Mouse (Mus musculus): Measurements from ENCODE around the gene Bloc1s4. TPM values are rescaled to one million over a fixed set of nuclear protein-coding genes. Genes with fewer than 3 reads are reported as not detected.

The Bloc1s4 gene
- polyA plus RNA-seq, 1 experiment from 2014 or later = 23.3 TPM

DNA sequence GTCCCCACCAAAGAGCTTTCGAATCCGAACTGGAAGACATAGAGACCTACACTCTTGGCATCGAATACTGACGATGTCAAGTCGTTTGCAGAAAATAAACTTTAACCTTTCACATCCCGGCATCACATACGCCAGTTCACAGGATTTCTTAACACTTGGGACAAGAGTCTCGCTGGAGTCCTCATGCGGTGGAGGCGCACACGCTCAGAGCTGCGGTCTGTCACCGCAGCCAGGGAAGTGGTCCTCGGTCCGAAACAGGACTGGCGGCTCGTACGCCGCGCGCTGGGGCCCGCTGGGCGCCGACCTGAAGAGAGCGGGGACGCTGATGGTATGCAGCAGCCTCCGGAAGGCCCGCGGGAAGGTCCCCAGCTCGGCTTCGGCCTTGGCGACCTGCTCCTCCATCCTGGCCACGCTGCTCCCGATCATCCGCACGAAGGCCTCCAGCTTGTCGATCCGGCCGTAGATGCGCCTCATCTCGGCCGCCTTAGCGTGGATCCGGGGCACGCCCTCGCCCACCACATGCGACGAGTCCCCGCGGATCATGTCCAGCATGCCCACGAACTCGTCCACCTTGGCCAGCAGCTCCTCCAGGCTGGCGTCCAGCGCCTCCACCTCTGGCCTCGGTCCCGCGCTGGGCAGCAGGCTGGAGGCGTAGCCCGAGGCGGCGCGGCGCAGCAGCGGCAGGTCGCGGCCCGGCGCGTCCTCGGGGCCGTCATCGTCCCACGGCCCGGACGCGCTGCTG, 485 bp downstream of the Bloc1s4 start:
- Histone ChIP-seq H3K27ac (ENCODE audit: low read depth, low read length) (no peak overlapping the region), H3K4me1 (ENCODE audit: control insufficient read depth, insufficient read depth, low read length) (peaks cover 12% of the 10 kb centered on the region), H3K4me3 (ENCODE audit: low read depth, low read length) (peak overlapping the region; percentile 99), H3K4me2 (peak overlapping the region; percentile 98), H3K9ac (ENCODE audit: low read length) (peak overlapping the region; percentile 71), H3K27me3 (ENCODE audit: control insufficient read depth, insufficient read depth, low read length) (no peaks in the 10 kb centered on the region), H3K9me3 (ENCODE audit: control insufficient read depth, low read length) (no peaks in the 10 kb centered on the region), H3K36me3 (ENCODE audit: control insufficient read depth, insufficient read depth, low read length) (no peaks in the 10 kb centered on the region)
- 3% methylated on average over 74 of the region's 76 CpGs for WGBS
- ATAC-seq (ENCODE audit: low FRiP score) (peak; percentile 80), DNase-seq (ENCODE audit: low spot score, missing footprints) (peak; percentile 83)

DNA sequence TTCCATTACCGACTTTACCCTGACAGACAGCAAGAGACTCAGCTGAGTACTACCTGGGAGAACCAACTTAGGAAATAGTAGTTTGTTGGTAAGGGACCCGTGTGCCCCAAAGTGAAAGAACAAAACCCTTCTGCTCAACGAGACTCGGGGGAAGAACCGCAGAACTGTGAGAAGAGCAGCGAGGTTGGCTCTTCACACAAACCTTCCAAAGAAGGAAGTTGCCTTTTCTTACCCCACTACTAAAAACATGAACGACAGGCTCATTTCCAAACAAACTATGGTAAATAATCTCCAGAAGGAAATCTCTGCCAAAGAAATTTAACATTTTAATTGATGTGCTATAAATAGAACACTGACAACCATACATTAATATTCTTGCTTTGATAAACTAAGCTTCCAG, 1.4 kb downstream of the Bloc1s4 start:
- 87% methylated on average over 7 of the region's 7 CpGs for WGBS

DNA sequence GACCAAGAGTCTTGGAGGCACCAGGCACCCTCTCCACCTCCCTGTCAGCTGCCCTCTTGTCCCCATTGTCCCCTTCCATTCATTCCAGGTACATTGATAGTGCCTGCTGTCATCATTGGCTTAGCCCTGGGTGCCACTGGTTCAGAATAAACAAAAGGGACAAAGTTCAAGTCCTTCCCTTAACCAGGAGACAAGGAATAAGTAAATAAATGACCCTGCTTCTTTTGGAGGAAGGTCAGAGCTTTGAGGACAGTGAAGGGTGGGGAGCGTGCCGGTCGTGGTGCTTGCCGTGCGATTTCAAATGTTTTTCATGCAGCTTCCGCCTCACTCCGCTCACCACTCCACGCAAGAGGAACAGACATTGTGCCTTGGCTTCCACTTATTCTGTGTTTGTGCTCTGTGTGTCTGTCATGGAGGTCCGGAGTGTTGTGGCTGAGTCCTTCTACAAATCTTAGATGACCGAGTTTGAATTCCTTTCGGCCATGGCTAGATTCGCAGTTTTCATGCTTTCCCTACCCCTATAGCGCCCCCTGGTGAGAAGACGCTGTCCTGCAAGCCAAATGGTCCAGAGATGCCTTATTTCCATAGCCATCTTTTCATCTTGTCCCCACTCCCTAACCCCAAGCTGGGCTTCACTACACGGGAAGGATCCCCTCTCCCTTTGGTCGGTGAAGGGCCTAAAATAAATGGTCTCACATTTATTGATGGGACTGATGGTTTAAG, 6.2 kb downstream of the Bloc1s4 start:
- ATAC-seq (ENCODE audit: low FRiP score) (no peak), DNase-seq (ENCODE audit: low spot score, missing footprints) (peak; percentile 98)
- WGBS = 43% methylated on average over 16 of the region's 16 CpGs
- Histone ChIP-seq H3K9me3 (ENCODE audit: control insufficient read depth, low read length) (no peaks in the 10 kb centered on the region), H3K9ac (ENCODE audit: low read length) (no peak overlapping the region), H3K4me2 (no peak overlapping the region; the same call in 1 of the 2 replicates), H3K4me1 (ENCODE audit: control insufficient read depth, insufficient read depth, low read length) (peaks cover 5% of the 10 kb centered on the region; the same call in 1 of the 2 replicates), H3K27ac (ENCODE audit: low read depth, low read length) (no peak overlapping the region), H3K36me3 (ENCODE audit: control insufficient read depth, insufficient read depth, low read length) (no peaks in the 10 kb centered on the region), H3K4me3 (ENCODE audit: low read depth, low read length) (no peak overlapping the region), H3K27me3 (ENCODE audit: control insufficient read depth, insufficient read depth, low read length) (no peaks in the 10 kb centered on the region)

More for the DNA sequence above, 1.4 kb downstream of the Bloc1s4 start:
- DNase-seq (ENCODE audit: low spot score, missing footprints) = no peak
- no peak for ATAC-seq (ENCODE audit: low FRiP score)
- no peak overlapping the region for H3K9ac ChIP-seq (ENCODE audit: low read length)
- H3K27me3 ChIP-seq (ENCODE audit: control insufficient read depth, insufficient read depth, low read length) = no peaks in the 10 kb centered on the region
- no peaks in the 10 kb centered on the region for H3K9me3 ChIP-seq (ENCODE audit: control insufficient read depth, low read length)
- H3K27ac ChIP-seq (ENCODE audit: low read depth, low read length) = no peak overlapping the region
- peak overlapping the region; percentile 98 for H3K4me2 ChIP-seq
- H3K36me3 ChIP-seq (ENCODE audit: control insufficient read depth, insufficient read depth, low read length) = no peaks in the 10 kb centered on the region
- H3K4me3 ChIP-seq (ENCODE audit: low read depth, low read length) = 0 out of 2 replicates have a peak overlapping the region, but pooled peaks have one; percentile 99
- peaks cover 12% of the 10 kb centered on the region for H3K4me1 ChIP-seq (ENCODE audit: control insufficient read depth, insufficient read depth, low read length)

DNA sequence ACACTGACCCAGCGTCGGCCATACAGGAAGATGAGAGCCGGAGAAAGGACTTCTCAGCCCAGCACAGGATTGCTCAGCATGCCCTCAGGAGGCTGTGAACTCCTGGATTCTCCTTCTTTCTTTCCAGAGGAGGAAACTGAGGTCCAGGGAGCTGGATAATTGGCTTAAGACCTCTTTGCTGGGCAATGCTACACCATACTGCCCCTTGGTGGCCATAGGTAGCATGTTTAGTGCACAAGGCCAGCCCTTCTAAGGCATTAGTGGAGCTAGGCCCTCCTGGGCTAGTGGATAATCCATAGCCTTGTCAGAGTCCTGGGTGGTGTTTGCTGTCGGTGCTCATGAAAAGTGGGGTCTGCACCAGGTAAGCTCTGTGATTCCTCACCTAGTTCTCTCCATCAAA, 8.6 kb downstream of the Bloc1s4 start:
- WGBS = 49% methylated on average over 4 of the region's 4 CpGs
- no peaks in the 10 kb centered on the region for H3K9me3 ChIP-seq (ENCODE audit: control insufficient read depth, low read length)
- H3K27me3 ChIP-seq (ENCODE audit: control insufficient read depth, insufficient read depth, low read length) = no peaks in the 10 kb centered on the region
- no peak overlapping the region for H3K4me3 ChIP-seq (ENCODE audit: low read depth, low read length)
- no peak overlapping the region for H3K9ac ChIP-seq (ENCODE audit: low read length)
- DNase-seq (ENCODE audit: low spot score, missing footprints) (peak; percentile 81), ATAC-seq (ENCODE audit: low FRiP score) (no peak)
- no peak overlapping the region for H3K4me2 ChIP-seq
- no peaks in the 10 kb centered on the region for H3K36me3 ChIP-seq (ENCODE audit: control insufficient read depth, insufficient read depth, low read length)
- H3K27ac ChIP-seq (ENCODE audit: low read depth, low read length) = no peak overlapping the region
- no peaks in the 10 kb centered on the region for H3K4me1 ChIP-seq (ENCODE audit: control insufficient read depth, insufficient read depth, low read length)

DNA sequence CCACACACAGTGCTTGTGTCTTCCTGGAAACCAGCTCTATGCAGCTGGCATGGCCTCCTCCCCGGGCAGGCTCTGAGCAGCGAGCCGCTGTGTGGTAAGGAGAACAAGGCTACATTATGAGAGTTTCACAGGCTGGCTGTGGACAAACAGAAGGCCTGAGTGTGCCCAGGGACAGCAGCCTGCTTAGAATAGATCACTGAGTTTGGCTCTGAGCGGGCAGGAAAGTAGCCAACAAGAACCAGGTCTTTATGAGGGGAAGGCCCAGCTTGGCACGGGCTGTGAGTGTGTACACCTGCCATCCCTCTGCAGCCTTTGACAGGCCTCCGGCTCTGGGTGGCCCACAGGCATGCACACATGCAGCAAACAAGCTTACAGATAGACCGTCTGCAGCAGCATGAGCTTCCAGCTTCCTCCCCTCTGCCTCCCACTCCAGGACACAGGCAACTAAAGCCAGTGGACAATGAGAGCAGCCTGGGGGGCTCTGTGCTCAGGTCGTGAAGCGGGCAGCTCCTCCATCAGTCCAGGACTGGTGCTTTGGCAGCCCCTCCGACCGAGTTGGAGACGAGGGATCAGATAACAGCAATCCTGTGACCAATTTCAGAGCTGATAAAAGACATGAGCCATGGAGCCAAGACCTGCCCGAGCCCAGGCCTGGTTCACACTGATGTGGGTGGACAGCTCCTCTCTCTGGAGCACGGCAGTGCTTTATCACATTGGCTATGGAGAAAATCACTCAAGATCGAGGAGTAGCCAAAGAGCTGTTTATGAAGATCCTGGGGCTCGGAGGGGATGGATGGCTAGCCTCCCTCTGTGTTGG, 9.4 kb downstream of the Bloc1s4 start:
- Histone ChIP-seq H3K27me3 (ENCODE audit: control insufficient read depth, insufficient read depth, low read length) (no peaks in the 10 kb centered on the region), H3K4me2 (no peak overlapping the region), H3K36me3 (ENCODE audit: control insufficient read depth, insufficient read depth, low read length) (no peaks in the 10 kb centered on the region), H3K4me1 (ENCODE audit: control insufficient read depth, insufficient read depth, low read length) (no peaks in the 10 kb centered on the region), H3K9ac (ENCODE audit: low read length) (no peak overlapping the region), H3K9me3 (ENCODE audit: control insufficient read depth, low read length) (no peaks in the 10 kb centered on the region), H3K27ac (ENCODE audit: low read depth, low read length) (no peak overlapping the region), H3K4me3 (ENCODE audit: low read depth, low read length) (no peak overlapping the region)
- DNase-seq (ENCODE audit: low spot score, missing footprints) (peak; percentile 21), ATAC-seq (ENCODE audit: low FRiP score) (no peak)
- 80% methylated on average over 16 of the region's 16 CpGs for WGBS

DNA sequence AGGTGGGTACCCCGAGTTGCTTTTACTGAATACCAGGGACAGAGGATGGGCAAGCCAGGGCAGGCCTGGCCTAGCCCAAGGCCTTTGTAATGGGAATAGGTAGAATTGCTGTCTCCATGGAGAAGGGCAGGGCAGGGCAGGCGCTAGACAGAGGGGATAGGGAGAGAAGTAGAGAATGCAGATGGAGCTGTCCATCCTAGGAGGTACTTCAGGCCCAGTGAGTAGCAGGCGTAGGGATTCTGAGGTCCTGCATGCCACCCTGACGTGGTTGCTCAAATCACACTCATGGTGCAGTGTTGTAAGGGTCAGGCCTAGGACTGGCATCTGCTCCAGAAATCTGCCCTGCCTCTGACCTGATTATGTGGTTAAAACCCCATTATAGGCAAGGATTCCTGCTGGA, 10.7 kb downstream of the Bloc1s4 start:
- Histone ChIP-seq H3K36me3 (ENCODE audit: control insufficient read depth, insufficient read depth, low read length) (no peaks in the 10 kb centered on the region), H3K4me1 (ENCODE audit: control insufficient read depth, insufficient read depth, low read length) (no peaks in the 10 kb centered on the region), H3K9ac (ENCODE audit: low read length) (no peak overlapping the region), H3K27ac (ENCODE audit: low read depth, low read length) (no peak overlapping the region), H3K27me3 (ENCODE audit: control insufficient read depth, insufficient read depth, low read length) (no peaks in the 10 kb centered on the region), H3K4me3 (ENCODE audit: low read depth, low read length) (no peak overlapping the region), H3K4me2 (no peak overlapping the region), H3K9me3 (ENCODE audit: control insufficient read depth, low read length) (no peaks in the 10 kb centered on the region)
- ATAC-seq (ENCODE audit: low FRiP score) (no peak), DNase-seq (ENCODE audit: low spot score, missing footprints) (peak; percentile 44)
- WGBS = 59% methylated on average over 4 of the region's 4 CpGs

DNA sequence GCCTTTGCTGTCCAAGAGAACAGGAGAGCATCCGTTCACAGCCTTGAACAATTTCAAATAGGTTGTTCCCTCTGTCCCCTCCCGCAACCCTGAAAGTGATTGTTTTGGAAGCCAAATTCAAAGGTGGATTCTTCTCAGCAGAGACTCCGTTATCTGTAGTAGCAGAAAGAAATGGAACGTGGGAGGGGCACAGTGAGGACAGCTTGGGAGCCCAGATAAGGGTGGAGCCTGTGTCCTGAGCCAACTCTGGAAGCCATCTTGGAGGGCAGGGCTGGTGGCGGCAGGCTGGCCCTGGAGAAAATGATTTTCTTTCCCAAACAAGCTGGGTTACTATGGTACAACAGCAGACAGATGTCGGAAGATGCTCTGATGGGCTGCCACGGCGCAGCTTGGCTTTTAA, 12.4 kb downstream of the Bloc1s4 start:
- Histone ChIP-seq H3K9me3 (ENCODE audit: control insufficient read depth, low read length) (no peaks in the 10 kb centered on the region), H3K4me2 (no peak overlapping the region), H3K4me1 (ENCODE audit: control insufficient read depth, insufficient read depth, low read length) (no peaks in the 10 kb centered on the region), H3K27me3 (ENCODE audit: control insufficient read depth, insufficient read depth, low read length) (no peaks in the 10 kb centered on the region), H3K9ac (ENCODE audit: low read length) (no peak overlapping the region), H3K36me3 (ENCODE audit: control insufficient read depth, insufficient read depth, low read length) (no peaks in the 10 kb centered on the region), H3K4me3 (ENCODE audit: low read depth, low read length) (no peak overlapping the region), H3K27ac (ENCODE audit: low read depth, low read length) (no peak overlapping the region)
- 83% methylated on average over 8 of the region's 8 CpGs for WGBS
- ATAC-seq (ENCODE audit: low FRiP score) = no peak
- no peak for DNase-seq (ENCODE audit: low spot score, missing footprints)

DNA sequence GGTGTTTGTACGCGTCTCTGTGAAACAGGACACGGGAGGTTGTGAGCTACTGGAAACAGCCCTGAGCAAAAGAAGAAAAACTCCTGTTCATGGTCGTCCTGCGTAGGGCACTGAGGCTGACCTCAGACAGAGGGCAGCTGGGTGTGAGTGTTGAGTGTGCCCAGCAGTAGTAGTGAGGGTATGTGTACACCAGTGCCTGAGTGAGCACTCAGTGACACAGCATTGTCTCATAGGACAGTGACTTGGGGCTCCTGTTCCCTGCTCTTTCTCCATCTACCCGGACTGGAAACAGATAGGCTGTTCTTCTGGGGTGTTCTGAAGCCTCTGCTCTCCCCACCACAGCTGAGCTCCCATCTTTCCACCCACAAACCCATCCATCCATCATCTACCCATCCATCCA, 13.3 kb downstream of the Bloc1s4 start:
- Histone ChIP-seq H3K4me3 (ENCODE audit: low read depth, low read length) (no peak overlapping the region), H3K36me3 (ENCODE audit: control insufficient read depth, insufficient read depth, low read length) (no peaks in the 10 kb centered on the region), H3K9me3 (ENCODE audit: control insufficient read depth, low read length) (no peaks in the 10 kb centered on the region), H3K4me2 (no peak overlapping the region), H3K27ac (ENCODE audit: low read depth, low read length) (no peak overlapping the region), H3K27me3 (ENCODE audit: control insufficient read depth, insufficient read depth, low read length) (no peaks in the 10 kb centered on the region), H3K4me1 (ENCODE audit: control insufficient read depth, insufficient read depth, low read length) (no peaks in the 10 kb centered on the region), H3K9ac (ENCODE audit: low read length) (no peak overlapping the region)
- DNase-seq (ENCODE audit: low spot score, missing footprints) (peak; percentile 45), ATAC-seq (ENCODE audit: low FRiP score) (no peak)
- 93% methylated on average over 6 of the region's 6 CpGs for WGBS

DNA sequence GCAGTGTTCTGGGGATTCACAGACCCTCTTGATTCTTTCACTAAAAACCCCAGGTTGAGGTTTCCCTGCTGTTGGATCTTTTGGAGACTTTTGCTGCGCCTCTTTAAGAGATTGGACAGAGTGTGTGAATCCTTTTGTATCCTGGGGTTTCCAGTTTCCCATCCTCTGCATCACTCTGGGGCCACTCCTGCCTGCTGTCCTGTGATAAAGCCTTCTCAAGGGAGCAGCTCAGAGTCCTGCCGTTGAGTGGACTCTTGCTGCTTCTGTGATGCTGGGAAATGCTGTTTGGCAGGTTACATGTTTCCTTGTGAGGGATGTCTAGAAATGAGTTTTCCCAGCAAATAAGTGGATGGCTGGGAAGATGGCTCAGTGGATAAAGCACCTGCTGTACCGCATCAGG, 15.0 kb downstream of the Bloc1s4 start:
- Histone ChIP-seq H3K9me3 (ENCODE audit: control insufficient read depth, low read length) (no peaks in the 10 kb centered on the region), H3K4me1 (ENCODE audit: control insufficient read depth, insufficient read depth, low read length) (no peaks in the 10 kb centered on the region), H3K4me3 (ENCODE audit: low read depth, low read length) (no peak overlapping the region), H3K36me3 (ENCODE audit: control insufficient read depth, insufficient read depth, low read length) (no peaks in the 10 kb centered on the region), H3K9ac (ENCODE audit: low read length) (no peak overlapping the region), H3K27me3 (ENCODE audit: control insufficient read depth, insufficient read depth, low read length) (no peaks in the 10 kb centered on the region), H3K4me2 (no peak overlapping the region), H3K27ac (ENCODE audit: low read depth, low read length) (no peak overlapping the region)
- ATAC-seq (ENCODE audit: low FRiP score) (no peak), DNase-seq (ENCODE audit: low spot score, missing footprints) (peak; percentile 33)
- WGBS = 68% methylated on average over 3 of the region's 3 CpGs

Data from midbrain, embryonic 11.5 days (tissue).